Mouse (Mus musculus) B cell, adult 2 months (primary cell): ENCODE measurements around the gene Gm45837.

Experiments
- DNase-seq, 2 experiments: peaks; one replicate each; pipeline ENCODE4 v3.0.0; 2022

The Gm45837 gene

GRCm38 (mm10) chr7:101410267-101410936, at the start of gene Gm45837:
Gm45837 (plus strand) TSS chr7:101410886.
- DNase-seq, result no peak

GRCm38 (mm10) chr7:101361021-101361420, 49.7 kb upstream of the Gm45837 start:
- DNase-seq, result peak; percentile 63 to 67

GRCm38 (mm10) chr7:101361767-101362166, 48.9 kb upstream of the Gm45837 start:
- peak; percentile 58 to 63 for DNase-seq

- peak; percentile 77 to 84 for DNase-seq
These were observed 47.9 kb upstream of the Gm45837 start for GRCm38 (mm10) chr7:101362791-101363191.

GRCm38 (mm10) chr7:101363914-101364313, 46.8 kb upstream of the Gm45837 start:
- DNase-seq, result peak; percentile 30 to 37

GRCm38 (mm10) chr7:101367901-101368852, 42.5 kb upstream of the Gm45837 start:
- peak; percentile 27 to 43 for DNase-seq

- peak; percentile 35 to 44 for DNase-seq
These were observed 41.0 kb upstream of the Gm45837 start for GRCm38 (mm10) chr7:101369666-101370065.

GRCm38 (mm10) chr7:101373082-101373481, 37.6 kb upstream of the Gm45837 start:
- DNase-seq, result no peak

GRCm38 (mm10) chr7:101374155-101374554, 36.5 kb upstream of the Gm45837 start:
- DNase-seq, result peak; percentile 47 to 52

GRCm38 (mm10) chr7:101376701-101377340, 33.9 kb upstream of the Gm45837 start:
- DNase-seq, result no peak

GRCm38 (mm10) chr7:101377741-101378262, 32.9 kb upstream of the Gm45837 start:
- DNase-seq, result peak; percentile 93 to 96

GRCm38 (mm10) chr7:101378285-101378684, 32.4 kb upstream of the Gm45837 start:
- DNase-seq, result no peak

GRCm38 (mm10) chr7:101378796-101379465, 31.8 kb upstream of the Gm45837 start:
- DNase-seq, result no peak

- DNase-seq, result no peak
These were observed 31.0 kb upstream of the Gm45837 start for GRCm38 (mm10) chr7:101379732-101380131.

- no peak for DNase-seq
These were observed 29.2 kb upstream of the Gm45837 start for GRCm38 (mm10) chr7:101381512-101381911.

GRCm38 (mm10) chr7:101382378-101382777, 28.3 kb upstream of the Gm45837 start:
- peak; percentile 82 to 86 for DNase-seq

GRCm38 (mm10) chr7:101383756-101384155, 26.9 kb upstream of the Gm45837 start:
- no peak for DNase-seq

- DNase-seq, result no peak
These were observed 25.8 kb upstream of the Gm45837 start for GRCm38 (mm10) chr7:101384931-101385330.

- no peak for DNase-seq
These were observed 25.4 kb upstream of the Gm45837 start for GRCm38 (mm10) chr7:101385331-101385733.

GRCm38 (mm10) chr7:101385866-101386452, 24.7 kb upstream of the Gm45837 start:
- no peak for DNase-seq

- DNase-seq, result no peak
These were observed 21.4 kb upstream of the Gm45837 start for GRCm38 (mm10) chr7:101389256-101389655.

GRCm38 (mm10) chr7:101391909-101392479, 18.7 kb upstream of the Gm45837 start:
- no peak for DNase-seq
